Mouse (Mus musculus) embryonic fibroblast, embryonic 13.5 days (primary cell): ENCODE measurements at regions not wholly inside any gene's neighbourhood (a gene's known extent, or its start where the extent isn't known, plus 50 kb on each side); places are given as distances from the start of the nearest gene placed in this dataset.

Source experiments
- CTCF ChIP-seq: IDR thresholded peaks from 2 replicates; pipeline ENCODE4 v1.5.1; 2011; ENCODE audit warnings: mild to moderate bottlenecking, control low read depth, low read length, moderate library complexity, borderline replicate concordance; ENCODE audit not compliant: insufficient read depth
- POLR2A ChIP-seq: IDR thresholded peaks from 2 replicates; pipeline ENCODE4 v1.6.1; 2011; ENCODE audit warnings: low read depth, mild to moderate bottlenecking, control low read depth, low read length, moderate library complexity

DNA sequence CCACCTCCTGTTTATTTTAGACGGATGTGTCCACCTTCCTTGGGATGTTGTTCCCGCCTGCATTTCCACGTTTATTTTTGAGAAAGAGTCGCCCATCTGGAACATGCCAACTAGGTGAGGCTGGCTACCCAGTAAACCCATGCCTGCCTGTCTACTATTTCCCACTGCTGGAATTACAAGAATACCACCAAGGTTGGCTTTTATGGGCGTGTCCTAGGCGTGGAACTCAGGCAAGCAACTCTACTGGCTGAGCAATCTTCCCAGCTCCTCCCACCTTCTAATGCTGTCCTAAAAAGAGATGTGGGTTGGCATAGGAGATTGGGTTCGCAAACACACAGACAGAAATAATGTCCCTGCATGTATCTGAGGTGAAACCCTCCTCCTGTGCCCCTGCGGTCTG is 135.1 kb downstream of the Lrrc30 start:
- no peak for TF ChIP-seq CTCF
- no peak for TF ChIP-seq POLR2A
